Mouse (Mus musculus): ENCODE measurements around the gene St6galnac3. TPM values are rescaled to one million over a fixed set of nuclear protein-coding genes. Genes with fewer than 3 reads are reported as not detected.
"Not testable (repeated sequence)": the region's sequence is repeated elsewhere in the genome, so short reads cannot be mapped to it uniquely, and the experiment has no call there.

St6galnac3 gene
- total RNA-seq (2022) = 1 to 10 TPM in 2 of 4 experiments, under 1 TPM in 2; 0.92 to 2.0 (median 1.1) TPM

- peak in 1 of 2 experiments; percentile 9 for DNase-seq (ENCODE audit: low spot score in 2 of 2)
These were observed at the start of gene St6galnac3 for GRCm38 (mm10) chr3:153724701-153725668. TSS of gene St6galnac3 (minus strand) at chr3:153725174.

- DNase-seq (ENCODE audit: low spot score in 2 of 2) = no peak
These were observed 49.6 kb upstream of the St6galnac3 start for GRCm38 (mm10) chr3:153774568-153774967.

GRCm38 (mm10) chr3:153771479-153771878 lies 46.5 kb upstream of the St6galnac3 start:
- DNase-seq (ENCODE audit: low spot score in 2 of 2) = no peak

- DNase-seq (ENCODE audit: low spot score in 2 of 2) = no peak
These were observed 45.6 kb upstream of the St6galnac3 start for GRCm38 (mm10) chr3:153770573-153770972.

DNA sequence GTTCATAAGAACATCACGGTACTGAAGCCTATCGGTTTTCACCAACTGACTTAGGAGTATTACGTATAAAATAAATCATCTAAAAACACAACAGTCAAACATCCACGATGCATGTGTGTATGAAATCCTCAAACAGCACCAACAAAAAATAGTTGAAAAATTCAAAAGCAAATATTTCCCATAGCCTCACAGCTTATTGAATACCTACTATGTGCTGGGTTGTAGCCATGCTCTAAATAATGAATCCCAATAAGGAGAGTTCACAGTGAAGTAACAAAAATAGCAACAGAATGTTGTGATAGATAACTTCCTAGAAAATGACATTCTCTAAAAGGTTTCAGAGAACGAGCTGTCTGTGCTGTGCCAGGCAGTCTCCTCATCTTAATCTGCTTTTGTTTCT lies 44.2 kb upstream of the St6galnac3 start:
- no peak for DNase-seq (ENCODE audit: low spot score in 2 of 2)

- no peak for DNase-seq (ENCODE audit: low spot score in 2 of 2)
These were observed 40.2 kb upstream of the St6galnac3 start for GRCm38 (mm10) chr3:153765171-153765570.

DNA sequence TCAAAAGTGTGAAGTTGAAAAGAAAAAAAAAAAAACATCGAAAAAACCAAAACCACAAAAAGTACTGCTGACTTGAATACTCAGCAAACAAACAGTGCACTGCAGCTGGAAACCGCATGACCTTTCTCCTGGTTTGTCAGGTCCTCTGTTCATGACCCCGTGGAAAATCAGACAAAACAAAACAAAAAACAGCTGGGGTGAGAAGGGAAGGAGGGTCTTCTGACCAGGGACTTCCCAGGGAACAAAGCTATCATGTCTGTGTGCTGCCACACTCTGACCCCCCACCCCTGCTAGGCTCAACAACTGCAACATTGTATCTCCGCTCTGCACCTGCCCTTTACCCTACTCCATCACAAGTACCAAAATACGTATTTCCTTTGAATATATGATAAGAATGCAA lies 39.8 kb upstream of the St6galnac3 start:
- no peak for DNase-seq (ENCODE audit: low spot score in 2 of 2)

GRCm38 (mm10) chr3:153761171-153761570 lies 36.2 kb upstream of the St6galnac3 start:
- DNase-seq (ENCODE audit: low spot score in 2 of 2) = no peak

DNA sequence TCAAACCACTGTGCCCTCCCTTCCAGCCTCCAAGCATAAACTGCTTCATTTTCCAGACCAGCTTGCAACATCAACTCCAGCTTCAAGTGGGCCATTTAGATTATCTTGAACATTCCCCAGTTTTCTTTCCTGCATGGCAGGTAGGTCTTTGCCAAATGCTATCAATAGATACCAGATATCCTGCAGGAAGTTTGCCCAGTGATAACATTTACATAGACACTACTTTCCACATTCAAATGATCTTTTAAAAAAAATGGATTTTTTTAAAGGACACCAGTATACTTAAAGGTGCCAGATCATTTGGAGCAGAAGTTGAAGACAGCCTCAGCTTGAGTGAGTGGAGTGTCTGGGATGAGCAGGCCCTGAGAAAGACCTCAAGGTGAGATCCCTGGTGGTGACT lies 34.3 kb upstream of the St6galnac3 start:
- DNase-seq (ENCODE audit: low spot score in 2 of 2) = no peak

- no peak for DNase-seq (ENCODE audit: low spot score in 2 of 2)
These were observed 31.6 kb upstream of the St6galnac3 start for GRCm38 (mm10) chr3:153756500-153756996.

GRCm38 (mm10) chr3:153755785-153756326 lies 30.9 kb upstream of the St6galnac3 start:
- DNase-seq (ENCODE audit: low spot score in 2 of 2) = not testable (repeated sequence)

GRCm38 (mm10) chr3:153751435-153751834 lies 26.5 kb upstream of the St6galnac3 start:
- no peak for DNase-seq (ENCODE audit: low spot score in 2 of 2)

DNA sequence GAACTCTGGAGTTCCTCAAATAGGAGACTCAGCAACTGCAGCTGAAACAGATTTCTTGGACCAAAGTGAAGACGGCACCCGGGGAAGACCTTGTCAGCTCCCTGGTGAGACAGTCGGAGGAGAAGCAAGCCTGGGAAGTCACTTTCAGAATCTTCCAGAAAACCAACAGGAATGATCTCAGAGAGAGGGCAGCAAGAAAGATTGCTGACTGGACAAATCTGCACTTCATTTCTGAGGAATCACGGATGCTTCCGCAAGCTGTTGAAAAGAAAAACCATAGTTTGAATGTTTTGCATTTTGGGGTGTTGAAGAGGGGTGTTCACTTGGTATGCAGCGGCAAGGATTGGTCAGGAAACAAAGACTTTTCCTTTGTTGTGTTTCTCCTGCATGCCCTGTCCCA lies 24.4 kb upstream of the St6galnac3 start:
- DNase-seq (ENCODE audit: low spot score in 2 of 2) = no peak

DNA sequence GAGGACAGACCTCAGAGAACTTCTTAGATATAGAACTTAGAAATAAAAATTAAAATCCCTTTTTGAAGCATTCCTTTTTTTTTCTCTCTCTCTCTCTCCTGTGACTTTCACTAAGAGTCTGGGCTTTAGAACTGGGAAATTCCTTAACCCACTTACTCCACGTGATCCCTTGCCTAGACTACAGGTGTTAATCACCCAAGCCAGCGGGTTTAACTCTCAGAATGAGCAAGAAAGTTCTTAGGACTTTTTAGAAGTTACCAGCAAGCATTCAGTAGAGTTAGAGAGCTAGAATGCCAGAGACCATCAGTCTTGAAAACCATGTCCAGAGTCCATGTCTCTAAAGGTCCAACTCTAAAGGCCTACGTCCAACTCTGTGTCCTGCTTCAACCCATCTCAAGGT lies 23.3 kb upstream of the St6galnac3 start:
- no peak for DNase-seq (ENCODE audit: low spot score in 2 of 2)

DNA sequence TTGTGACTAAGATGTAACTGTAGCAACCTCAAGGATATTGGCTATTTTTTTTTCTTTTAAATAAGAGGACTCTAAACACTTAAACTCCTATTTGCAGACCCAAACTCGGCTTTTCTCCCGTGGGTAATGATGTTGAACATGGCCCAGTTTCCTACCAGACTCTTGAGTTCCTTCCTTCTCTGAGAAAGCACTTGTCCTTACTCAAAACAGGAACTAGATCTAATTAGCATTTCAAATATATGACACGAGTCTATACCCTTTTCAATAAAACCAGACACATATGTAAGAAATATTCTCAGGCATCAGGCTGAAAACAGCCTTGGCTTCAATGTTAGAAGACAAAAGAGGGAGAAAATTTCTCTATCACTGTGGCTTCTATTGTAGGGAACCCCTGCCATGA lies 20.1 kb upstream of the St6galnac3 start:
- no peak for DNase-seq (ENCODE audit: low spot score in 2 of 2)

DNA sequence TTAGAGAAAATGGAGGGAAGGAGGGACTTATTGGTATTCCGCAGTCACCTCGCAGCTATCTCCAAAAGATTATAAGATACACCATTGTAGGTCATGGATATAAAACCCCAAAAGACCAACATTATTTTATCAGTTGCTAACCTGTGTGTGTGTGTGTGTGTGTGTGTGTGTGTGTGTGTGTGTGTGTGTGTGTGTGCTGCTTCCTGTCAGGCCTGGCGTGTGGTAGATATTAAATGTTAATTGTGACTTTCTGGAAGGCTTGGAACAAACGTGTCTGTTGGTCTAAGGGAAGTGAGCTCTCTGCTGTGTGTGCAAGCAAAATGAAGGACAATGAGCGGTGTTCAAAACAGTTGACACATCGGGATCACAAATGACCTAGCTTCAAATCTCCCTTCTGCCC lies 19.5 kb upstream of the St6galnac3 start:
- no peak for DNase-seq (ENCODE audit: low spot score in 2 of 2)

GRCm38 (mm10) chr3:153741800-153742199 lies 16.8 kb upstream of the St6galnac3 start:
- no peak for DNase-seq (ENCODE audit: low spot score in 2 of 2)

- no peak for DNase-seq (ENCODE audit: low spot score in 2 of 2)
These were observed 14.4 kb upstream of the St6galnac3 start for GRCm38 (mm10) chr3:153739351-153739750.

- DNase-seq (ENCODE audit: low spot score in 2 of 2) = no peak
These were observed 13.4 kb upstream of the St6galnac3 start for GRCm38 (mm10) chr3:153738421-153738820.

- DNase-seq (ENCODE audit: low spot score in 2 of 2) = no peak
These were observed 11.8 kb upstream of the St6galnac3 start for GRCm38 (mm10) chr3:153736756-153737280.

DNA sequence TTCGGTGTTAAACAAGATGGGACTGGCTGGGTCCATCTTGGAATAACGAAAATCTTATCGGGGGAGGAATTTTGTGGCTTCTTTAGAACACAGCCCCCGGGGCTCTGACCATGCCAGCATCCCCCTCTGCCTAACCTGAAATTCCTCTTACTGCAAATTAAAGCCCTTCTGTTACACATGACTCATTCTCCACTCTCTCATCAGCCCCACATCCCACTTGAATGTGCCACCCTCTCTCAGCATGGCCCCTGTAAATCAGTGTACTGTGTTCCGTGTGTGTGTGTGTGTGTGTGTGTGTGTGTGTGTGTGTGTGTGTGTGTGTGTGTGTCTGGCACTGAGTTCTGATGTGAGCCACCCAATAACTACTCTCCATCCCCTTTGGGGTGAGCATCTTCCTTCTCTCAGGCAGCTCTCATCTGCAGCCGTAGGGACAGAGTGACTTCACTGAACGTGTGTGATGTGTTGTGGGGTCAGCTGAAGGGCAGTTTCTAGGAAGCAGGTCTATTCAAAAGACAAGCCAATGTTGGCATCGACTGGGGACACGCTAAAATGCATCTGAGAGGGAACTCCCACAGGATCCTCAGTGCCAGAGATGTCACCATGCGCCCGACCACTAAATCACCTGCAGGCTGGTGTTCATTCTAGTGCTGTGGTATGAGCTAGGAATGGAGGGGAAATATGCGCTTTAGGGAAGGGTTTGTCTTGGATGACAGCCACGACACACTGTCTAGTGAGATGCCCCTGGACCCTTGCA lies 11.0 kb upstream of the St6galnac3 start:
- DNase-seq (ENCODE audit: low spot score in 2 of 2) = no peak

Data from gastrocnemius, adult 8-10 months (tissue).